Mouse (Mus musculus): ENCODE measurements around the gene P4ha1.

The P4ha1 gene

GRCm38 (mm10) chr10:59324311-59325165 is 1.4 kb downstream of the P4ha1 start:
- DNase-seq = peak; percentile 9

- no peak for DNase-seq
Observed at GRCm38 (mm10) chr10:59326612-59327315, 3.7 kb downstream of the P4ha1 start.

GRCm38 (mm10) chr10:59327316-59327710 is 4.2 kb downstream of the P4ha1 start:
- no peak for DNase-seq

- DNase-seq = no peak
Observed at GRCm38 (mm10) chr10:59331546-59332256, 8.6 kb downstream of the P4ha1 start.

GRCm38 (mm10) chr10:59333400-59333799 is 10.3 kb downstream of the P4ha1 start:
- no peak for DNase-seq

- peak; percentile 59 for DNase-seq
Observed at GRCm38 (mm10) chr10:59334899-59335798, 12.1 kb downstream of the P4ha1 start.

- no peak for DNase-seq
Observed at GRCm38 (mm10) chr10:59336124-59336523, 13.0 kb downstream of the P4ha1 start.

- DNase-seq = no peak
Observed at GRCm38 (mm10) chr10:59346560-59346959, 23.5 kb downstream of the P4ha1 start.

- no peak for DNase-seq
Observed at GRCm38 (mm10) chr10:59348200-59348599, 25.1 kb downstream of the P4ha1 start.

GRCm38 (mm10) chr10:59349536-59349935 is 26.4 kb downstream of the P4ha1 start:
- no peak for DNase-seq

- DNase-seq = no peak
Observed at GRCm38 (mm10) chr10:59353065-59353464, 30.0 kb downstream of the P4ha1 start.

GRCm38 (mm10) chr10:59354120-59354519 is 31.0 kb downstream of the P4ha1 start:
- DNase-seq = no peak

GRCm38 (mm10) chr10:59355020-59355419 is 31.9 kb downstream of the P4ha1 start:
- no peak for DNase-seq

- no peak for DNase-seq
Observed at GRCm38 (mm10) chr10:59358744-59359143, 35.6 kb downstream of the P4ha1 start.

- no peak for DNase-seq
Observed at GRCm38 (mm10) chr10:59363208-59363607, 40.1 kb downstream of the P4ha1 start.

- DNase-seq = no peak
Observed at GRCm38 (mm10) chr10:59364551-59364950, 41.5 kb downstream of the P4ha1 start.

- no peak for DNase-seq
Observed at GRCm38 (mm10) chr10:59365804-59366589, 42.9 kb downstream of the P4ha1 start.

GRCm38 (mm10) chr10:59366746-59367145 is 43.6 kb downstream of the P4ha1 start:
- DNase-seq = no peak

GRCm38 (mm10) chr10:59367206-59367605 is 44.1 kb downstream of the P4ha1 start:
- DNase-seq = no peak

GRCm38 (mm10) chr10:59368729-59369128 is 45.6 kb downstream of the P4ha1 start:
- DNase-seq = no peak

- DNase-seq = no peak
Observed at GRCm38 (mm10) chr10:59369426-59369825, 46.3 kb downstream of the P4ha1 start.

GRCm38 (mm10) chr10:59377906-59378305 is 54.8 kb downstream of the P4ha1 start:
- DNase-seq = no peak

All from cerebellum, adult 11-12 months (tissue).